Mouse (Mus musculus) B cell, adult 67 days (primary cell): ENCODE data around the gene Pias1. TPM values are rescaled to one million over a fixed set of nuclear protein-coding genes. Genes with fewer than 3 reads are reported as not detected.

Source experiments
- total RNA-seq, 2 experiments: library from RNA; stranded (reverse); gene quantifications; 4 replicates each; pipeline ENCODE4 v1.2.4; 2023

The Pias1 gene
- total RNA-seq = 100 to 1,000 TPM; 121 to 131 TPM

GRCm38 (mm10) chr9:62987824-62988223 is at the start of gene Pias1:
TSS of gene Pias1 (minus strand) at chr9:62987924.

GRCm38 (mm10) chr9:62857719-62858261 is 129.9 kb downstream of the Pias1 start, which contains the start of gene Calml4:
TSS of gene Calml4 (plus strand) at chr9:62858080.

GRCm38 (mm10) chr9:62838506-62839171 is 149.1 kb downstream of the Pias1 start, which contains the start of gene Cln6:
TSS of gene Cln6 (plus strand) at chr9:62838785.

Other genes starting within 250 kb of the Pias1 start
- 10 to 100 TPM; 22.8 to 29.3 TPM for gene Fem1b, start 176.0 kb downstream of the Pias1 start, total RNA-seq
- 1 to 10 TPM; 4.5 to 7.1 TPM for gene Cln6, start 149.1 kb downstream of the Pias1 start, total RNA-seq
- gene Calml4, start 129.8 kb downstream of the Pias1 start, total RNA-seq = not detected
- gene Skor1, start 161.0 kb upstream of the Pias1 start, total RNA-seq = under 1 TPM in 1 of 2 experiments, not detected in 1; 0.36 TPM